Mouse (Mus musculus) liver, postnatal 0 days (tissue): Measurements from ENCODE around the gene Zfp451.

ENCODE experiments used
- CTCF ChIP-seq: sonication (generic); IDR thresholded peaks from 2 replicates; pipeline ENCODE4 v1.5.1; 2016; ENCODE audit warnings: antibody characterized with exemption, low read depth
- EP300 ChIP-seq: IDR thresholded peaks from 2 replicates; pipeline ENCODE4 v1.6.1; 2016; ENCODE audit warnings: antibody characterized with exemption, low read depth, mild to moderate bottlenecking

DNA sequence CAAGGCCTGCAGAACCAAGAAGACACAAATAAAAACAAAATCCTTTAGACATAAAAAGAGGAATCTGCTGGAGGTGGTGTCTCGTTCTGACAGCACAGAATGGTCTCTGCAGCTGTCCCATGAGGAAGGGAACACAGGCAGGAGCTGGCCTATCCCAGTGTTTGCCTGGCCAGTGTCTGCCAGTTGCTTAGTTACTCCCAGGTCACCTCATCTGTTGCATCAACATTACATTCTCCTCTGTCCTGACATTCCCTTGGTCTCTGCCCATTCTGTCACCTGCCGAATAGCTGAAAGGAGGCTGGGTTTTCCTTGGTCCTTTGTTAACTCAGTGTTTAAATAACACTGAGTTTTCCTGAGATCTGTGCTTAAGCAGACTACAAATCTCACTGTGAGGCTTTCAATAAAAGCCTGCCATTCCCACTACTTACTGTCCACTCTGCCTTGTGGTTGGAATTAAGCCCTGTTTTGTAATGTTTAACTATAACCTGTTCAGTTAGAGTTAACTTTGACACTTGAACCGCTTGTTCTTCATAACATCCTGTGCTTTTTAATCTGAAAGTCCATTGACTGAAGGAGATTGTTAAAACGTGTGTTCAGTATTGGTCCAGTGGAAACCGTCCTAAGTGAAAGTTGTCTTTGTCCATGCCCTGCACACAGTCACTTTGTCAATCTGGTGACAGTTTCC, 80.3 kb downstream of the Zfp451 start:
- no peak for TF ChIP-seq CTCF
- no peak for TF ChIP-seq EP300
